Comparison of ENCODE assay signal across 14 mouse cellular contexts in the genomic region with DNA sequence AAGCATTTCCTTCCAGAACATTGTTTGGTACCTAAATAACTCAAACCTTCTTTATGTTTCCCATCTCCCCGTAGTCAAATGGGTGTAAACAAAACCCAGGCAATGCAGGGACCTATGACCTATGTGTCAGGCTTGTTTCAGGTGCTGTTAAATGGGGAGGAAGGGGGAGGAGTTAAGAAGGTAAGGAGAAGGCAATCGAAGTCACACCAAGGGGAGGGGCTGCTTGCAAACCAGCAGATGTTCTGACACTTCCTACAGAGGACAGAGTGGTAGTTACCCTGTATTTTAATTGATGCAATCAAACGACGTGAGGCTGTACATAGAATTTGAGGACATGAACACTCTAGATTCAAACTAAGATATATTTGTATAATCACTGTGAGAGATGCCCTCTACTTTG. TPM values are rescaled to one million over a fixed set of nuclear protein-coding genes. Genes with fewer than 3 reads are reported as not detected.
DNase-seq lines count a peak whose midpoint lies in the region; ATAC-seq lines count a peak whose summit lies in the region.
"Had no signal": no experiment of that assay in that cellular context is flagged by ENCODE, and none has a peak within 500 bp of the region (broad histone marks: within the 10 kb centered on the region; RNA-seq: fewer than 3 reads in every experiment).

No protein-coding gene starts in this region.

- H3K4me3 ChIP-seq in liver, embryonic 11.5 days (ENCODE audit: low read depth, low read length), result no peak overlapping the region
- no peak overlapping the region for H3K4me3 ChIP-seq in liver, embryonic 12.5 days
- H3K4me3 ChIP-seq: forebrain, embryonic 15.5 days; lung, embryonic 15.5 days had no signal

- no peaks in the 10 kb centered on the region for H3K27me3 ChIP-seq in liver, embryonic 11.5 days (replicated peaks; ENCODE audit: control insufficient read depth, insufficient read depth, low read length)
- no peaks in the 10 kb centered on the region for H3K27me3 ChIP-seq in liver, embryonic 12.5 days (replicated peaks)
- H3K27me3 ChIP-seq: forebrain, embryonic 15.5 days; lung, embryonic 15.5 days had no signal

- H3K36me3 ChIP-seq in liver, embryonic 11.5 days (ENCODE audit: control insufficient read depth, insufficient read depth, low read length), result no peaks in the 10 kb centered on the region
- no peaks in the 10 kb centered on the region for H3K36me3 ChIP-seq in liver, embryonic 12.5 days
- H3K36me3 ChIP-seq: forebrain, embryonic 15.5 days; lung, embryonic 15.5 days had no signal

- 44% methylated on average over 4 of the region's 4 CpGs for WGBS in liver, embryonic 11.5 days
- WGBS in liver, embryonic 12.5 days (ENCODE audit: insufficient replicate concordance), result 41% methylated on average over 4 of the region's 4 CpGs

- no peak overlapping the region for H3K9ac ChIP-seq in liver, embryonic 11.5 days (ENCODE audit: low read depth, low read length)
- no peak overlapping the region for H3K9ac ChIP-seq in liver, embryonic 12.5 days
- H3K9ac ChIP-seq: forebrain, embryonic 15.5 days; lung, embryonic 15.5 days had no signal

- ATAC-seq in liver, embryonic 11.5 days (replicated peaks; ENCODE audit: low FRiP score), result no peak
- no peak for ATAC-seq in liver, embryonic 12.5 days
- ATAC-seq in inflammation-experienced regulatory T-cells, adult 6 months, result no peak
- ATAC-seq in cerebellum, adult (ENCODE audit: insufficient number of reproducible peaks, low FRiP score, low TSS enrichment), result no peak
- no peak for ATAC-seq in monocyte, adult 5-6 weeks (replicated peaks; ENCODE audit: insufficient number of reproducible peaks, low FRiP score, low TSS enrichment, poor library complexity, severe bottlenecking)

- no peak for DNase-seq in liver, embryonic 11.5 days (ENCODE audit: low spot score)
- no peak for DNase-seq in liver
- DNase-seq in CD4-positive helper T cell, adult 2 months (ENCODE audit: low read depth, low spot score), result peak; percentile 43
- peak; percentile 36 to 46 for DNase-seq in natural killer cell, adult 2 months (ENCODE audit: low spot score in 2 of 2)
- DNase-seq: cerebellum, adult 11-12 months; heart, postnatal 14 days had no signal

- peaks cover 31% of the 10 kb centered on the region for H3K4me1 ChIP-seq in liver, embryonic 11.5 days (replicated peaks; ENCODE audit: control insufficient read depth, insufficient read depth, low read length)
- H3K4me1 ChIP-seq in liver, embryonic 12.5 days, result peaks cover 56% of the 10 kb centered on the region

- no peak overlapping the region for H3K4me2 ChIP-seq in liver, embryonic 11.5 days
- H3K4me2 ChIP-seq in liver, embryonic 12.5 days, result no peak overlapping the region
- H3K4me2 ChIP-seq: forebrain, embryonic 15.5 days; lung, embryonic 15.5 days had no signal

- H3K9me3 ChIP-seq in liver, embryonic 11.5 days (ENCODE audit: control insufficient read depth, low read length), result no peaks in the 10 kb centered on the region
- H3K9me3 ChIP-seq in liver, embryonic 12.5 days (replicated peaks), result no peaks in the 10 kb centered on the region
- H3K9me3 ChIP-seq: forebrain, embryonic 15.5 days; lung, embryonic 15.5 days had no signal

- peak overlapping the region; percentile 64; the same call in 1 of the 2 replicates for H3K27ac ChIP-seq in liver, embryonic 11.5 days (ENCODE audit: low read depth, low read length)
- H3K27ac ChIP-seq in liver, embryonic 12.5 days, result 0 out of 2 replicates have a peak overlapping the region, but pooled peaks have one; percentile 10
- H3K27ac ChIP-seq: forebrain, embryonic 15.5 days; kidney, postnatal 0 days; lung, embryonic 15.5 days had no signal

RNA-seq across cellular contexts. Expression of a gene that starts 0.7 kb away (rescaled TPM):
- 4.3 and 4.8 TPM in 2 replicates for polyA plus RNA-seq in liver, embryonic 11.5 days (2014; fragmentation: Nextera tagmentation; extraction: Ambion mirVana)
- polyA plus RNA-seq in liver, embryonic 12.5 days (2016; fragmentation: Nextera tagmentation; extraction: Ambion mirVana), result 7.1 and 7.7 TPM in 2 replicates
- 1 to 10 TPM in 2 of 3 experiments, under 1 TPM in 1; 0.89 to 4.4 (median 1.1) TPM for polyA plus RNA-seq in inflammation-experienced regulatory T-cells, adult 6 months (2017; shearing (Covaris generic))
- total RNA-seq in monocyte, adult 5-6 weeks (2017), result 60.0 to 68.3 TPM (median 64.2 TPM) in 3 replicates
- total RNA-seq: heart, postnatal 14 days; layer of hippocampus, postnatal 14 days had no signal
- polyA plus RNA-seq: forebrain, embryonic 15.5 days had no signal

Comparison
In these comparisons a context has a peak if more than half of its experiments do, and no peak if none do; other contexts are left out.
1. DNase-seq: peak in CD4-positive helper T cell, adult 2 months (single experiment) and natural killer cell, adult 2 months (2 of 2); none in liver, embryonic 11.5 days (single experiment) and liver (single experiment).